Mouse (Mus musculus) E14TG2a.4 (cell line): ENCODE measurements at regions not wholly inside any gene's neighbourhood (a gene's known extent, or its start where the extent isn't known, plus 50 kb on each side); places are given as distances from the start of the nearest gene placed in this dataset.

Experiments
- CTCF ChIP-seq: conservative IDR thresholded peaks from 2 replicates; pipeline ENCODE4 v1.5.1; 2014; ENCODE audit warnings: low read length
- NANOG ChIP-seq: IDR thresholded peaks from 2 replicates; pipeline ENCODE4 v1.6.1; 2014; ENCODE audit warnings: borderline replicate concordance, low read length, mixed read lengths

- no peak for TF ChIP-seq CTCF
- TF ChIP-seq NANOG, result no peak
Measured at GRCm38 (mm10) chr6:14081884-14082283, 210.6 kb upstream of the 2610001J05Rik start.
